Mouse (Mus musculus) layer of hippocampus, postnatal 36 days (tissue): ENCODE results near the gene Nedd9. TPM values are rescaled to one million over a fixed set of nuclear protein-coding genes. Genes with fewer than 3 reads are reported as not detected.
"Not testable (repeated sequence)": the region's sequence is repeated elsewhere in the genome, so short reads cannot be mapped to it uniquely, and the experiment has no call there.

Experiments
- DNase-seq, 2 experiments: peaks; one replicate each; pipeline ENCODE4 v3.0.0; 2022
- total RNA-seq, 2 experiments: library from RNA; stranded (reverse); gene quantifications; 2 replicates each; pipeline ENCODE4 v1.2.3; 2021

Gene Nedd9
- total RNA-seq, 2 experiments from 2014 or later, result 11.5 to 12.3 TPM

DNA sequence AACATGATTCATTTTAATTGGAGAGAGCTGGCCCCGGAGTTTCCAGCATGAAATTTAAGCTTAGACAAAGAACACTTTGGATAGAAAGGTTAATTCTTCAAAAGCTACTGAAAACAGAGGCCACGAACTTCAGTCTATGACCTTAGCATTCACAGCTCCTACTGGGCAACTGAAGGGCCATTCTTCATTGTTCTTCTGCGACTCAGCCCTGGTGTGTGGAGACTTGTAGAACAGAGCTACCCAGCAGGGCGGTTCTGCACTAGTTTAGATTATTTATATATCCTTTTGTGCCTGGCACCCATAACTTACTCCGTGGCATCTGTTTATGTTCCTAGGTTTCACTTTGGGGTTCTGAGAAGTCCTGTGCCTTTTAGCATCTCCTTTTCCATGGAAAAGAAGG lies 193.6 kb downstream of the Nedd9 start:
- no peak for DNase-seq

GRCm38 (mm10) chr13:41291466-41291974 lies 195.6 kb downstream of the Nedd9 start:
- no peak for DNase-seq

DNA sequence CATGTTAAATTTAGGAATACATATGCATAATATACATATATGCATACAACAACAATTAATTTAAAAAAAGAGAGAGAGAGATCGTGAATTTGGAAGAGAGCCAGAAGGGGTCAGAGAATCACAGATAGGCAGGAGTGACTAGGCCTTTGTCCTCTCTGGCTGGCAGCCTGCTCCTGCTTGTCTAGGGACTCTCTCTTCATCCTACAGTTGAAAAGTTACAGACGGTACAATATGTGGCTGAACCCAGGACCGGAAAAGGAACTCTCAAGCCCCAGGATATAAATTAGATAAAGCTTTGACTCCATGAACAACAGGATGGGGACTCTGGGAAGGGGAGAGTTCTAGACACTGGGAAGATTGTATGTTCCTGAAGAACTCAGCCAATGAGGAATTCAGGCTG lies 200.9 kb downstream of the Nedd9 start:
- DNase-seq, result no peak

- DNase-seq, result no peak
These were observed 201.7 kb downstream of the Nedd9 start for GRCm38 (mm10) chr13:41285448-41285847.

GRCm38 (mm10) chr13:41283256-41283655 lies 203.9 kb downstream of the Nedd9 start:
- DNase-seq, result peak; percentile 21 to 48

DNA sequence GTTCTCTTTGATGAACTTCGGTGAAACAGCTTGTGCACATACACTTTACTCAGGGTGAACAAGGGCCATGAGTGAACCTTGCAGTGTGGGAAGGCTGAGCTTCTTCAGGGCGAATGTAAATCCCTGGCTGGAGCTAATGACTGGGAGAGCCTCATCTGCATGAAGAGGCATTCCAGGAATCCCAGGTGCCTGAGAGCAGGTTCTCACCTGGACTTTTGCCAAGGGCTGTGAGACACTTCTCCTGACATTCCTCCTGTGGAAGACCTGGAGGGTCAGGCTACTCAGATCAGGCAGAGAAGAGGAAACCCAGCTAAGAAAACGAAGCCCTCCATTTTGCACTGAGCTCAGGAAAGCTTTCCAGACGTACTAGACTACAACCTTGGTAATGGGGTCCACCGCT lies 206.5 kb downstream of the Nedd9 start:
- no peak for DNase-seq

GRCm38 (mm10) chr13:41273927-41274650 lies 213.1 kb downstream of the Nedd9 start, which contains the start of gene Gm17364:
Gene Gm17364 (minus strand): TSS chr13:41273977.
- DNase-seq, result no peak

- DNase-seq, result peak in 1 of 2 experiments; percentile 30
These were observed 219.2 kb downstream of the Nedd9 start for GRCm38 (mm10) chr13:41267827-41268408.

DNA sequence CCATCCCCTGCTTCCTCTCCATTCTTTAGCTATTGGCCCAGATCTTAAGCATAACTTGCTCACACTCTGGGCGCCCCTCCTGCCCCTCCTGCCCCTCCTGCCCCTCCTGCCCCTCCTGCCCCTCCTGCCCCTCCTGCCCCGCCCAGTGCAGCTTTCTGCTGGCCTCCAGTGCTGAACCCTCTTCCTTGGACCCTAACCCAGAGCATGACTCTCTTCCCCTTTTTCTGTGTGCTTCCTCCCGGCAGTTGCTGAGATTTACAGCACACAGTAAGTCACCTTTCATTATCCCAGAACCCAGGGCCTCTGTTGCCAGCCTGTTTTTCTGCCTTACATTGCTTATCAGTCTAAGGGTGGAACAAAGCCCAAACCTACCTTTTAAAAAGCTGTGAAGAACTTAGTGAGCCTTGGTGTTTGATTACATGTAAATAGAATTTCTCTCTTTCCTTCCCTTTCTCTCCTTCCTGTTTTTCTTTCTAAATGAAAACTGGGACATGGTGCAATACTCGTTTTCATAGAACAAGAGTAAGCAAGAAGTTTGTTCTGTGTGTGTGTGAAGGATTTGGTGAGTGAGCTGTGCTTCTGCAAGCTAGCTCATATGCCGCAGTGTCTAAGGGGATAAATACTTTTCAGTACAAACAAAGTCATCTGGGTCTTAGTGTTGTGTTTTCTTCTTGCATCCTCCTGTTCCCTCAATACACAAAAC lies 223.7 kb downstream of the Nedd9 start:
- no peak for DNase-seq

DNA sequence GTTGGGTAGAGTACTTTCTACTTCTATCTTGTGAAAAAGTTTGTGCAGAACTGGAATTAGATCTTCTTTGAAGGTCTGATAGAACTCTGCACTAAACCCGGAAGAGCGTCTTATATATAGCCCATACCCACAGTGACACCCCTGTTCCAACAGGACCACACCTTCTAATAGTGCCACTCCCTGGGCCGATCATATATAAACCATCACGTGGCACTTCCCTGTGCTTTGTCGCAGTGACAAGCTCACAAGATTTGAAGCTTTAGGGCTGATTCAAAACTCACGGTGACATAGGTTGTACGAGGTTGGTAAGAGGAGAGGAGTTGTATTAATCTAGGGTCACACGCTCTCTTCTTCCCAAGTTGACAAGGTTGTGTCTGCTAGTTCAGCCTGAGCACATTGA lies 225.5 kb downstream of the Nedd9 start:
- DNase-seq, result not testable (repeated sequence)

Other genes starting within 250 kb of the Nedd9 start
- 100 to 1,000 TPM; 140 to 159 TPM for gene Smim13, start 237.5 kb downstream of the Nedd9 start, total RNA-seq
- gene Gm17364, start 213.4 kb downstream of the Nedd9 start, total RNA-seq, result not detected
- 100 to 1,000 TPM in 1 of 2 experiments, 10 to 100 TPM in 1; 99.0 to 101 TPM for gene Tmem170b, start 118.5 kb upstream of the Nedd9 start, total RNA-seq